Mouse (Mus musculus) c-Kit-positive CD71-positive TER-119-positive erythroid progenitor cells, embryonic 14.5 days (primary cell): ENCODE results near the gene Slc19a3.
A peak's percentile ranks its signal among the peaks of the same experiment; 100 is the strongest.
"Not testable (repeated sequence)": the region's sequence is repeated elsewhere in the genome, so short reads cannot be mapped to it uniquely, and the experiment has no call there.

Source experiments
- DNase-seq: peaks from one replicate; pipeline ENCODE4 v3.0.0-alpha.2; 2013; ENCODE audit warnings: low spot score

Slc19a3 gene

DNA sequence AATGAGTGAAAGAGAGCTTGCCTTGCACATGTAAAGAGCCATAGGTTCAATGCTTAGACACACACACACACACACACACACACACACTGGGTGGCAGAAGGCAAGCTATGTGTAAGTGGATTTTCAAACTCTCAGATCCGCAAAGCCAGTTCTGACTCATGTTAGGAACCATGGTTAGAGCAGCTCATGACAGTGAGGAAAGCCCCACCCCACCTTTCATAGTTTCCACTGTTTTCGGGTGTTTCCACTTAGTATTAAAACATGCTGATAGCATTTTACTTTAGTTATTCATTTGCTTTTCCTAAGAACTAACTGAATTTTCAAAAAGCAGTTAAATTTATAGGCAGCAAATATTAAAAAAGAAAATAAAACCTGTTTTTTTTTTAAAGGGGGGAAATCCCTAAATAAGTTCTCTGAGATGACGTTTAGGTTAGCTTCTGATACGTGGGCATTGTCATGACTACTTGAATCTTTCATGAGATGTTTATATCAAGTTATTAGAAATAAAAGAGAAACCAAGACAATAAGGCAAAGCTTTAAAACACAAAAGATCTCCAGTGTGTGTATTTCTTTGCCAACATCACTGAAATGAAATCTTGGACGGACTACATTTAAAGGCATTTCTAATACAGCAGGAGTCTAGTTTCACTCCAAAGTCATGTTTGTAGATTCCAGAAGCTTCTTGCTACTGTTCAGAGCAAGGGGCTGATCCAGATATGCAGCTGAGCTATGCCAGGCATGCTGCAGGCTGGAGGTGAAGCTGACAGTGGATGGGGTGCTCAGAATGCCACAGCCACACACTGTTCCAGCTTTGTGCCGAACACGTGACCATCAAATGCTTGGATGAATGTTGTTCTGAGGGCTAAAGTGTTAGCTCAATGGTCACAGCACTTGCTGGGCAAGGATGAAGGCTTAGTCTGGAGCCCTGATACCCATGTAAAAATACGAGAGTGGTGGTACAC is 31.7 kb downstream of the Slc19a3 start:
- no peak for DNase-seq

DNA sequence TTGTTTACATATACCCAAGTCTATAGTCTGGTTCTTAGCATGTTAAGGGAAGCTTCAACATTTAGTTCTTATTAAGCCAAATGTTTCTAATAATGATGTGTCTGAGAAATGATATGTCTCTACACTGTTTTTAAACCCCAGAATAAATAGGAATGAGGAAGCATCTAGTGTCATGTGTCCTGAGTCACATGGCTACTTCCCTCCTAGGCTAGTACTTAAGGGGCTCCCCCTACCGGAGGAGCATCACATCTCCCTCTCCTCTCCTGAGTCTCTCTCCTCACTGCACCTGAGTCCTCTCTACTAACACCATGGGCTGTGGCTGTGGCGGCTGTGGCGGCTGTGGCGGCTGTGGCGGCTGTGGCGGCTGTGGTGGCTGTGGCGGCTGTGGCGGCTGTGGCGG is 37.9 kb downstream of the Slc19a3 start, which contains the start of gene Gm47959:
TSS of gene Gm47959 (plus strand) at position 243 of the 400 bp plus-strand sequence.
- not testable (repeated sequence) for DNase-seq

DNA sequence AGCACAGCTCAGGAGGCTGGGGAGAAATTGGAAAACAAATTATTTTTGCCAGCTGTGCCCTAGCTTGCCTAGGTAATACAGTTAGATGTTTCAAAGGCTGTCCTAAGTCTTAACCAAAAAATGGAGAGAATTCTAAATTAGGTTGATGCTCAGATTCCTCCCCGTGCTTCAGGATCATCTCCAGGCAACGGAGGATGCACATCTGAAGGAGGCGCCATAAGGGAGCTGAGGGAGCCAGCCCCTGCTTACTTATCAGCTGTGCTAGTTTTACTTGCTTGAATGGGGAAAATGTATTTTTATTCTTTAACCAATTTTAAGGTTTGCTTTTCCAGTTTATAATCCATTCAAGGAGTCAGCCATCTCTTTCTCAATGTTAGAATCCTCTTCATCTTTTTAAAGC is 44.3 kb downstream of the Slc19a3 start:
- DNase-seq: no peak

DNA sequence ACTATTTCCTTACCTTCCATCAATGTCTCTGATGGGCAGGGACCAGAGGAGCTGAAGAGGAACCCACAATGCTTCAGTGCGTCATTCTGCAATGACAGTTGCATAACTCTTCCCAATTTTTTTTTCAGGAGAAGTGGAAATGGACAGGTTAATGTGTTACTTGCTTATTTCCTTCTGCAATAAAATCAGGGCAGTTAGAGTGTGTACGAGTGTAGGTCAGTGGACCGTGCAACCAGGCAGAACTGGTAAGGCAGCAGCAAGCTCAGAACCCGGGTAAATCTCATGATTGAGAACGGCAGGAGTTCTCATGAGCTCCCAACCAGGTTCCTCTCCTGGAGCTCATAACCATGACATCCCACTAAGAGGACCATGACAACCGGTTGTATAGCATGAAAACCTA is 46.2 kb downstream of the Slc19a3 start:
- no peak for DNase-seq

DNA sequence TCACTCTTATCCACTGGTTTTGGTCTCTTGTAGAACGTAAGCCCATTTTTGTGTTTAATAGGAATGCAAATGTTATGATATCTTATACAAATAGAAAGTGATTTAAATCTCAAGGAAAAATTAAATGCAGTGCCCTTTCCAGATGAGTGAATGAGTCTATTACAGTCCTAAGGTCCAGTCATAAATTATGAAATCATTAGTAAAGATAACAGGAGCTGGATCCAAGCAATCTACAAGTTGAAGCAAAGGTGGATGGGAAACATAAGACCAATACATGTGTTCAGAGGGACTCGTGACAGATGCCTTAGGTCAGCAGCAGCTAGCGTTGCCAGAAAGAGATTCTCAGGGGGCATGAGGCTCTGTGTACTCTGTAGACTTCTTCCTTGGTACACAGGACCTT is 46.7 kb downstream of the Slc19a3 start:
- DNase-seq: no peak

DNA sequence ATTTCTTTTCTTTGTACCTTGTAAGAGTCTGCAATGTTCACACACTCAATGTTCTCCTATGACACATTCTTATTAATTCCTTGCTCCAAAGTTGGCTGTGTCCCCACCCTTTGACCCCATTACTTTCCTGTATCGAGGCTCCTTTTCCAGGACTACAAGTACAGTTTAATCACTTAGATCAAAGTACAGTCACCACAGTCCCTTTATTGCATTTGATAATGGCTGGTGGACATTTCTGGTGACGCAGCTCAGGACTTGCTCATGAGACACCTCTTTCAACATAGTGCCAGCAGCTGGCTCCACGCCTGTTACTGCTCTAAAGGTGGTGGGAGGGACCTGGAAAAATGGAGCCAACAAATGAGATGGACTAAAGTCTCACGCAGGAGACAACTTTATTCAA is 47.2 kb downstream of the Slc19a3 start:
- DNase-seq: no peak

DNA sequence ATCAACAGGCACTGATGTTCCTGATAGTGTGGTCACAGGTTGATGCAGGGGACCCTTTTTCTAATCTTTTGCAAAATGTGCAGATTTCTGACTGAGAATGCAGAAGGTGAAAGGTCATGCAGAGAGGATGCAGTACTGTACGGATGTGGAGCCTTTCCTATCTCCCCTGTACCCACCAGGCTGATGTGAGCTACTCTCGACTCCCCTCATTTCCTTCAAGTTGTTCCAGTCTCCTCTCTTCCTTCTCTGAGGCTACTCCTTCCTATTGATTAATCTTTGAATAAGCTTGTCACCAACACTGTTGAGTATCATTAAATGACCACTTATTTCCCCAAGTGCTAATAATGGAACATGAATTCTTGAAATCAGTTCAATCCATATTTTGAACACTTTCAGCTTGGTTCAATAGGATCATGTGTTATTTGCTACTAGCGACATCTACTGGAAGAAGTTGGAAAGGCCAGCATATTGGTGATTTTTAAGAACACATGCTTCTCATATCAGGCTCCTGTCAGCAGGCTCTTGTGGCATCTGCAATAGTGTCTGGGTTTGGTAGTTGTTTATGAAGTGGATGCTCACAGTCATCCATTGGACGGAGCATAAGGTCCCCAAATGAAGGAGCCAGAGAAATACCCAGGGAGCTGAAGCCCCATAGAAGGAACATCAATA is 50.6 kb downstream of the Slc19a3 start:
- DNase-seq: peak; percentile 62

DNA sequence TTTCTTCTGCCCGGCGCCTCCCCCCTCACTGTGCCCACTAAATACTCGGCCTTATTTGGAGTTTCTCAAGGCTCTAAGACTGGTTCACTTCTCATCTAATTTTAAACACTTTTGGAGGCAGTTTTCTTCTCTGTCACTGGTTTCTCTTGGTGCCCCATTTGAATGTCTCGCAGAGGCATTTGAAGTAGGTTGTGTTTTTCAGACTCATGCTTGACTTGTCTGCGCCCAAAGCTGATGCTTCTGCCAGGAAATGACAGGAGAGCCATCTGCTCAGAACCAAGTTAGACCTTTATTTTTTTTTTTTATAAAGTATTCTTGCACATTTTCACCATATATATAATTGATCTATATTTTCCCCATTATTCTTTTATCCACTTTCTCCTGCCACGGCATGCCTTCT is 51.5 kb downstream of the Slc19a3 start:
- no peak for DNase-seq

DNA sequence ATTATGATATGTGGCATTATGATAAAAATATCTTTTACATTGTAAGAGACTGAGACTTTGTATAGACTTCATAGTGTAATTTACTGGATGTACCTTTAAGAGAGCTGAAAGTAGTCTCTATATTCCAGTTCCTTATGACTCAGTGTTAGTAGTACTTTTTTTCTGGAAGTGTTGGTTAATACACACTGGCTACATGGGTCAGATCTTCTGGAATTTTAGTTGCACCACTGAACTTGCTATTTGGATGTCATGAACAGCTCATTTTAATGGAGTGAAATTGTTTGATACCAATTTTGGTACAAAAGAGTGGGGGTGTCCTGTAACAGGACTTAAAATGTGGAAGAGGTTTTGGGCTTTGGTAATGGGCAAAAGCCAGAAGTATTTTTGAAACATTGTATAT is 60.4 kb downstream of the Slc19a3 start:
- no peak for DNase-seq

DNA sequence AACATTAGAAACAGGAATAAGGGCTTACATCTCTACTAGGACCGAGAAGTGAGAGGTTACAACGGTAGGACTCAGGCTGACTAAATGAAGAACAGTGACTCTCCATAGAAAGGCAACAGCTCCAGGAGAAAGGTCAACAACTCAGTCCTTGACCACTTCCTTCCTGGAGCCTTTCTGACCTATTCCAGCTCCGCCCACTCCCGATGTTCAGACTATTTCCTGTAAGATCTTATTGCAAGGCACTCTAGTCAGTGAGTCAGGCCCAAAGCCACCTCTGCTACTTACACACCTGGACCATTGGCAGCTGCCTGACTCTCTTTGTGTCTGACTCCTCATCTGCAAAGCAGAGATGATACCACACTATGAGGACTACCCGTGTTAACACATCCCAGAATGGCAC is 62.5 kb downstream of the Slc19a3 start:
- no peak for DNase-seq

DNA sequence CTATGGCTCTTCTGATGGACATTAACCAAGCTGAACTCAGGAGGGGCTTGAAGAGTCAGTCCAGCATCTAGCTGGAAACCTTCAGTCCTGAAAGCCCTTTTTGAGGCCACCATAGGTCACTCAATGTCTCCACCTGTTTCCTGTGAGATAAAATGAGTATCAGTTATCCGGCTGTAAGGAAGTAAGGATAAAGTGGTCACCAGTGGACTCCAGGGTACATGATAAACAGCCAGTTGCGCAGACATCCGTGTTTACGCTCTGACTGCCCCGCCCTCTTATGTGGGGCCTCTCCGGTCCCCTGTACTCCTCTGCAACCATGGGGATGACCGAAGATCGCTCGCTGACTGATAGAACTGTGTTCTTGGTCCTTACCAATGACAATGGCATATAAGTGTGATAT is 63.9 kb downstream of the Slc19a3 start:
- no peak for DNase-seq

DNA sequence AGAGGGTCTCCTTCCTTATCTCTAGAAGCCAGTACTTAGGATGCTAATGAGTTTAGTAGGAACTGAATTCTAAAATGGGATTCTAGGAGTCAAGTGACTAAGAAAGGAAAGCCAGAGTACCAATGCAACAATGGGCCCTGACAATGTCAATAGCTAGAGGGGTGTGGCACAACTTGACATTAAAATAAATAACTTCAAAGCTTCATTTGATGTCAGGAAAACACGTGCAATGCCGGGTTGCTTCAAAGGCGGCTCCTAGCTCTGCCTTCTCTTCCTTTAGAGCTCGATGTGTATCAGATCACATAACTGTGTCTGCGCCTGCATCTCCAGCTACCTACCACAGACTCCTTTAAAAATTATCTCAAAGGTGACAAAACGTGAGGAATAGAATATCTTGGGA is 64.3 kb downstream of the Slc19a3 start:
- no peak for DNase-seq

DNA sequence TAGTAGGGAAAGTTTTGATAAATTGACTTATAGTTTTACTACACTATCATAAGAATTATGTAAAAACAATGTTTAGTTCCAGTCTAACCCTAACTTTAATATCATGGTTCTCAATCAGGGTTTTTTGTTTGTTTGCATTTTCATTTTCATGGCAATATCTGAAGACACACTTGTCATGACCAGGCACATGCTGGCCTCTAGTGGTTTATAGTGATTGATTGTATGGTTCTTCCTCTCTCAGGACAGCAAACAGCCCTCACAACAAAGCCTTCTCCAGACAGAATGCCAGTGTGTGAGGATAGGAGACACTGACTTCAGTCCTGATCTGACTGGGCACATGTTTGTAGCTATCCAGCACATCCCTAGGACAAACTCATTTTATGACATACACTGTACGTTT is 65.0 kb downstream of the Slc19a3 start:
- no peak for DNase-seq

DNA sequence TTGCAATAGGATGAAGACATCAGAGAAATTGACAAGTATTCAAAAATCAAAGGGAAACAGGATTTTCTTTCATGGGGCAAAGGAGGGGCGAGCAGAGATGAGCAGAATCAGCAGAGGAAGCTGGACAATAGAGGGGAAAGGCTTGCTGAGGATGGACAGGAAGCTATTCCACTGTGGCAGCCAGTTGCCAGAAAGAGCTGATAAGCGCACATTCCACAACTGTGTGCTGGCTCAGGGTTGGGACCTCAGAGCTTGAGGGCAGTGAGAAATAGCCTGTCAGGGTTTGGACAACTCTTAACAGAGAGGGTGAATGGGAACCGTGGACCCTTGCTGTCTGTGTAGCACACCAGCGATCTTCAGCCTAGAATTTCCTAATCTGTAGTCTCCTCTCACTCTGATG is 66.2 kb downstream of the Slc19a3 start:
- no peak for DNase-seq

DNA sequence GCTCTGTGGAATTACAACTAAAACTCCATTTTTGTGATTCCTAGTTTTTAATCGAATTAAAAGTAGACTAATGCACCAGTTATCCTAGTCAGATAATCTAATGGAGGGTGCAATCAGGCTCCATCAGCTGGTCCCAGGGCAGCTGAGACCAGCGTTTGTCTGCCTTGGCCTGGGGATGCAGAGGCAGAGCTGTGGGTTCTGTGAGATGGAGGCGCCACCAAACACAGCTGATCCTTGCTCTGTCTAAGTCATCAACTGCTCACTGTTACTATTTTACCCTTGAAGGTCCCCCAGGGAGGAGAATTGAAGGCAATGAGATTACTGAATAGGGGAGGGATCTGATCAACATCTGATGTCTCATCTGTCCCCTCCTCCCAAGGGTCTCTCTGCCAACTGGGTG is 71.8 kb downstream of the Slc19a3 start:
- no peak for DNase-seq
